Mouse (Mus musculus): ENCODE data around the gene Mef2b.

GRCm38 (mm10) chr8:70104922-70105321 is 34.6 kb upstream of the Mef2b start:
- no peak for TF ChIP-seq MAX (IDR thresholded peaks at IDR 0.05)
- TF ChIP-seq CTCF (IDR thresholded peaks at IDR 0.05; ENCODE audit: control insufficient read depth, insufficient read depth, insufficient read length): no peak
- no peak for TF ChIP-seq USF1 (IDR thresholded peaks at IDR 0.05; ENCODE audit: low read depth)
- TF ChIP-seq CEBPB (IDR thresholded peaks at IDR 0.05; ENCODE audit: low read depth): no peak

Measured in C2C12 (cell line).